Mouse (Mus musculus): ENCODE results near the gene Rasd2.

DNA sequence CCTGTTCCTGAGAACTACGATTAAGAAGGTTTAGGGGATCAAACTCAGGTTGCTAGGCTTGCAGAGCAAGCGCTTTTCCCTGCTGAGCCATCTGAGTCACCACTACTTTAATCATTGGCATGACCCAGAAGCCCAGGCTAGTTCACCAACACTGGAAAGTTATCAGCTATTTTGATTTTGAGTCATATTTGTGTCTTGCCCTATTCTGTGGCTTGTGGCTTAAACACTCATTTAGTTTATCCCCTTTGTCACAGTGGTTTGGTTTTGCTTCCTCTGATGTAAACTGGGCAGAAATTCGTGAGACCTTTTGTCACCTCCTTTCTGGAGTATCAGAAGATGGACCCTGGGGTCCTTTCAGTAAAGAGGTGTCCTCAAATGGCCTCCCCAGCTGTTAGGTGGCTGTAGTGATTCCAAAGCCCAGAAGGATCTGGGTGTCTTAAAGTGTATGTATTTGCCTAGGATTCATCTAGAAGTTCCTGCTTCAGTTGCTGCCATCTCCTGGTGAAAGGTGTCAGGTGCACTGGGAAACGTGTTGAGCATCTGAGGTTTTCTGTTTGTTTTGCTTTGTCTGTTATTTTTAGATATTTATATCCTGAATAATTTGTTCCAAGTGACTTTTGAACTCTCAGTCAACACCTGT, 20.3 kb downstream of the Rasd2 start:
- no peak for TF ChIP-seq GATA1 (IDR thresholded peaks at IDR 0.05; ENCODE audit: low read length)
- TF ChIP-seq TAL1 (IDR thresholded peaks at IDR 0.05; ENCODE audit: low read length), result no peak
